Mouse (Mus musculus): ENCODE data around the gene Clpb. TPM values are rescaled to one million over a fixed set of nuclear protein-coding genes. Genes with fewer than 3 reads are reported as not detected.

Clpb gene
- 9.3 TPM for polyA plus RNA-seq (2014; fragmentation: Illumina TruSeq; extraction: RNeasy Lipid Tissue Mini Kit (QIAGEN cat#74804); ENCODE audit: low read depth, low replicate concordance)

DNA sequence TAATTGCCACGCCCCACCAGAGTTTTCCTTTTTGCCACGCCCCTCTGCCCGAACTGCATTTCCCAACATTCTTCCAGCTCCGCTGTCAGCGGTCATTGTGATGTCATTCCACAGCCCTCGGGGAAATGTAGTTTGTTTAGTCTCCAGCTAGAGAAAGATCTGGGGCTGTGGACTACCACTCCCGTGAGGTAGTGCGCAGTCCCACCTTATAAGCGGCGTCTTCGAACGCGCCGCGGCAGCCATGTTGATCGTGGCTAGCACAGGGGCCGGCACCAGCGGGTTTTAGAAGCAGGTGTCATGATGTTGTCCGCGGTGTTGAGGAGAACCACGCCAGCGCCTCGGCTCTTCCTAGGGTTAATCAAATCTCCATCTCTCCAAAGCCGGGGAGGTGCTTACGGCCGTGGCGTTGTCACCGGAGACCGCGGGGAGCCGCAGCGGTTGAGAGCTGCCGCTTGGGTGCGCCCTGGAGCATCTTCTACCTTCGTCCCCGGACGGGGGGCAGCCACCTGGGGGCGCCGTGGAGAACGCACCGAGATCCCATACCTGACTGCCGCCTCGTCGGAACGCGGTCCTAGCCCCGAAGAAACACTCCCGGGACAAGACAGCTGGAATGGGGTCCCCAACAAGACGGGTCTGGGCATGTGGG is at the start of gene Clpb:
TSS of gene Clpb (plus strand) at position 120 of the 646 bp plus-strand sequence.

DNA sequence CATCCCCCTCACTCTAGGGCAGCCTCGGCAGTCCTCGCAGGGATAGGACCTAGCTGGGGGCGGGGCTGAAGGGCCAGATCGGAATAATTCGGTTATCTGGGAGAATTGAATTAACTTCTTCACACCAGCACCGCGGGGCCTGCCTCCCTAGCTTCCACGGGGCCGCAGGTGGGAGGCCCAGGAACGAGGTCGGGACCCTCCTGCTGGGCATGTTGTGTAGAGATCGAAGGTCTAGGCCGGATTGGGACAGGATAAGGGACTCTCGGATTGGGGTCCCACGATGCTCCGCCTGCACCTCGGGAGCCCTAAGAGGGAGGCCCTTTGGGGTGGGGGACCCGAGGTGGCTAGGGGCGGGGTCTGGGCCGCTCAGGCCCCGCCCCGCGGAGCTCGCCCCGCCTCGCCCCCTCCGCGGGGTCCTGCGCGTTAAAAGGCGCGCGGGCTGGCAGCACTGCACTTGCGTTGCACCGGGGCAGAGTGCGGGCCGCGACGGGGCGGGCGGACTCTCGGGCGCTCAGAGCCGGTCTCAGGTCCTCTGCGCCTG is 154.5 kb downstream of the Clpb start, which contains the start of gene Phox2a:
TSS of gene Phox2a (plus strand) at position 453 of the 541 bp plus-strand sequence.

DNA sequence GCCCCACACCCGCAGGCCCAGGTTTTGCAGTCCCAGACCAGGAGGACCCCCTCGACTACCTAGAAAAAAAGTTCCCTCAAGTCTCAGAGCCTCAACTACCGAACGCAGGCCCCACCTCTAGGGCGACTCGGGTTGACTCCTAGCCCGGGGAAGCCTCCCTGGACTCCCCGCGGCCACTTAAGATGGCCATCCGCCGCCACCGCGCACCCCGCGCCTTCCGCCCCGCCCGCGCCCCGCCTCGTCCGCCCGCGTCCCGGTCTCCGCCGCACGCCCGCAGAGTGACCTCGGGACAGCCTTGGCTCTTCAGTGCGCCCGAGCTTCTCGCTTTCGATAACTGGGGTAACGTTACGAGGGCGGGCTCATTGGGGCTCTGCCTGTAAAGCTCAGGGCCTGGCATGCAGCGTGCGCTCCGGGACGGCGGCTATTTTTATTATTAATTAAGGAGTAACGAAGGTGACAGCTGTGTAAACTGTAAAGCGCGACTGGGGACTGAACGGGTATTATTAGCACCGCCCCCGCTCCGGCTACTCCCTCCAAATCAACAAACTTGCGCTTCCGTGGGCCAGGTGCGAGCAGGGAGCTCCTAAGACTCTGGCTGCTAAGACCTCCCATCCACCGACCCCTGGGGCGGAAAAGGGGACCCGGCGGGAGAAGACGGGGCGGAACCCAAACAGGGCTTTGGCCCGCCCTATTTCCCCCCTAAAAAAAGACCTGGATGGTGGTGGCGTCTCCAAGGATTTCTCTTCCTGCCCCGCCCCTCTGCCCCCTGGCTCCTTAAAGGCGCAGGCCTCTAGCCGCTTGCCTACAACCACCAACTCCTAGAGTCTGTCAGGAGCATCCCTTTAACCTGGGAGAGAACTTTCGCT is 174.4 kb downstream of the Clpb start, which contains the start of gene Inppl1:
TSS of gene Inppl1 (minus strand) at position 624 of the 866 bp plus-strand sequence.

Other genes starting within 250 kb of the Clpb start
- 1.9 TPM for gene Pde2a, start 241.9 kb upstream of the Clpb start, polyA plus RNA-seq (2014; fragmentation: Illumina TruSeq; extraction: RNeasy Lipid Tissue Mini Kit (QIAGEN cat#74804); ENCODE audit: low read depth, low replicate concordance)
- not detected for gene Art2b, start 78.0 kb upstream of the Clpb start, polyA plus RNA-seq (2014; fragmentation: Illumina TruSeq; extraction: RNeasy Lipid Tissue Mini Kit (QIAGEN cat#74804); ENCODE audit: low read depth, low replicate concordance)
- gene Phox2a, start 154.7 kb downstream of the Clpb start, polyA plus RNA-seq (2014; fragmentation: Illumina TruSeq; extraction: RNeasy Lipid Tissue Mini Kit (QIAGEN cat#74804); ENCODE audit: low read depth, low replicate concordance): not detected
- gene Inppl1, start 174.6 kb downstream of the Clpb start, polyA plus RNA-seq (2014; fragmentation: Illumina TruSeq; extraction: RNeasy Lipid Tissue Mini Kit (QIAGEN cat#74804); ENCODE audit: low read depth, low replicate concordance): 25.5 TPM
- not detected for gene Folr2, start 193.6 kb downstream of the Clpb start, polyA plus RNA-seq (2014; fragmentation: Illumina TruSeq; extraction: RNeasy Lipid Tissue Mini Kit (QIAGEN cat#74804); ENCODE audit: low read depth, low replicate concordance)
- 16.7 TPM for gene Anapc15, start 200.1 kb downstream of the Clpb start, polyA plus RNA-seq (2014; fragmentation: Illumina TruSeq; extraction: RNeasy Lipid Tissue Mini Kit (QIAGEN cat#74804); ENCODE audit: low read depth, low replicate concordance)
- gene Folr1, start 207.2 kb downstream of the Clpb start, polyA plus RNA-seq (2014; fragmentation: Illumina TruSeq; extraction: RNeasy Lipid Tissue Mini Kit (QIAGEN cat#74804); ENCODE audit: low read depth, low replicate concordance): 65.8 TPM
- 9.7 TPM for gene Lamtor1, start 242.3 kb downstream of the Clpb start, polyA plus RNA-seq (2014; fragmentation: Illumina TruSeq; extraction: RNeasy Lipid Tissue Mini Kit (QIAGEN cat#74804); ENCODE audit: low read depth, low replicate concordance)
- not detected for gene Tomt, start 242.7 kb downstream of the Clpb start, polyA plus RNA-seq (2014; fragmentation: Illumina TruSeq; extraction: RNeasy Lipid Tissue Mini Kit (QIAGEN cat#74804); ENCODE audit: low read depth, low replicate concordance)

Data from kidney, adult 10 weeks (tissue).